Mouse (Mus musculus): Measurements from ENCODE around the gene Lrrc36.

GRCm38 (mm10) chr8:105445296-105446126 is 32.1 kb downstream of the Lrrc36 start:
- TF ChIP-seq CTCF (IDR thresholded peaks at IDR 0.05; ENCODE audit: extremely low read depth, insufficient read depth, insufficient read length, insufficient replicate concordance) = no peak
- no peak for TF ChIP-seq POLR2A (IDR thresholded peaks at IDR 0.05; ENCODE audit: low read depth, low read length)

All from spleen, adult 2 months (tissue).